Mouse (Mus musculus): ENCODE measurements around the gene Syne1.

DNA sequence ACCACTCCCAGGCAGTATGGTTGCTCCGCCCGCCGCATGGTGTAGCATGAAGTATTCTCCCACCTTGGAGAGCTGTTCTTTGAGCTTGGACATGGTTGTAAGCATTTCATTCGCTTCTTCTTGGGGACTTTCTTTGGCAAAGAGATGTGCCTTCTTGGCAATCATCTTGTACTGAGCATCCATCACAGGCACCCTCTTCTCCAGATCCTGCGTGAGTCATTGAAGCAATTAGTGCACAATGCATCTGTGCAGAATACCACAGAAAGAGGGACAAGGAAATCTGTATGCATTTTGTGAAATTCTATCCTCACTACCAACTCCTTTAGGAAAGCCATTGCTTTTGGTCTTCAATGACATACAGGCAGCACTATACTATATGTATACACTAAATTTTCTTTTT lies 194.7 kb downstream of the Syne1 start:
- TF ChIP-seq CTCF (IDR thresholded peaks at IDR 0.05; ENCODE audit: extremely low read depth, insufficient read depth, insufficient read length, insufficient replicate concordance) (no peak), POLR2A (IDR thresholded peaks at IDR 0.05; ENCODE audit: low read depth, low read length) (no peak)
